Mouse (Mus musculus): Measurements from ENCODE around the gene Lmo2.
"Not testable (repeated sequence)": the region's sequence is repeated elsewhere in the genome, so short reads cannot be mapped to it uniquely, and the experiment has no call there.

Gene Lmo2

GRCm38 (mm10) chr2:103977716-103978115 lies 19.9 kb downstream of the Lmo2 start:
- DNase-seq (ENCODE audit: low read depth): no peak

- peak; percentile 76 for DNase-seq (ENCODE audit: low read depth)
Observed at GRCm38 (mm10) chr2:103982250-103982649, 24.5 kb downstream of the Lmo2 start.

GRCm38 (mm10) chr2:103983146-103983545 lies 25.4 kb downstream of the Lmo2 start:
- DNase-seq (ENCODE audit: low read depth): no peak

GRCm38 (mm10) chr2:103987595-103987994 lies 29.8 kb downstream of the Lmo2 start:
- DNase-seq (ENCODE audit: low read depth): not testable (repeated sequence)

- no peak for DNase-seq (ENCODE audit: low read depth)
Observed at GRCm38 (mm10) chr2:103989724-103990123, 31.9 kb downstream of the Lmo2 start.

GRCm38 (mm10) chr2:103991303-103991702 lies 33.5 kb downstream of the Lmo2 start:
- no peak for DNase-seq (ENCODE audit: low read depth)

GRCm38 (mm10) chr2:103992162-103992561 lies 34.4 kb downstream of the Lmo2 start:
- DNase-seq (ENCODE audit: low read depth): no peak

GRCm38 (mm10) chr2:103992618-103993332 lies 35.0 kb downstream of the Lmo2 start:
- no peak for DNase-seq (ENCODE audit: low read depth)

GRCm38 (mm10) chr2:104001076-104001475 lies 43.3 kb downstream of the Lmo2 start:
- DNase-seq (ENCODE audit: low read depth): peak; percentile 29

- DNase-seq (ENCODE audit: low read depth): no peak
Observed at GRCm38 (mm10) chr2:104001861-104002260, 44.1 kb downstream of the Lmo2 start.

GRCm38 (mm10) chr2:104002711-104003413 lies 45.1 kb downstream of the Lmo2 start:
- DNase-seq (ENCODE audit: low read depth): peak; percentile 34

GRCm38 (mm10) chr2:104007793-104008519 lies 50.2 kb downstream of the Lmo2 start:
- no peak for DNase-seq (ENCODE audit: low read depth)

GRCm38 (mm10) chr2:104008853-104009252 lies 51.1 kb downstream of the Lmo2 start:
- DNase-seq (ENCODE audit: low read depth): not testable (repeated sequence)

- DNase-seq (ENCODE audit: low read depth): no peak
Observed at GRCm38 (mm10) chr2:104023096-104023495, 65.3 kb downstream of the Lmo2 start.

GRCm38 (mm10) chr2:104024656-104025055 lies 66.9 kb downstream of the Lmo2 start:
- DNase-seq (ENCODE audit: low read depth): no peak

GRCm38 (mm10) chr2:104027458-104028138 lies 69.8 kb downstream of the Lmo2 start, which contains the start of gene Fbxo3:
Gene Fbxo3, plus strand, starts transcription at chr2:104027721.
- DNase-seq (ENCODE audit: low read depth): peak; percentile 79

GRCm38 (mm10) chr2:104028139-104028723 lies 70.4 kb downstream of the Lmo2 start, which contains the start of gene 4931422A03Rik:
Gene 4931422A03Rik, minus strand, starts transcription at chr2:104028361.
- DNase-seq (ENCODE audit: low read depth): no peak

GRCm38 (mm10) chr2:104029074-104029473 lies 71.3 kb downstream of the Lmo2 start:
- DNase-seq (ENCODE audit: low read depth): no peak

- DNase-seq (ENCODE audit: low read depth): no peak
Observed at GRCm38 (mm10) chr2:104030381-104030780, 72.6 kb downstream of the Lmo2 start.

Data from naive thymus-derived CD4-positive, alpha-beta T cell, adult 2 months (primary cell).